Mouse (Mus musculus) thymus, postnatal 10 days (tissue): ENCODE data around the gene Unc5cl.

Experiments
- DNase-seq, 2 experiments: peaks; one replicate each; pipeline ENCODE4 v3.0.0; 2021; ENCODE audit warnings: low spot score in 2 of 2

Gene Unc5cl

DNA sequence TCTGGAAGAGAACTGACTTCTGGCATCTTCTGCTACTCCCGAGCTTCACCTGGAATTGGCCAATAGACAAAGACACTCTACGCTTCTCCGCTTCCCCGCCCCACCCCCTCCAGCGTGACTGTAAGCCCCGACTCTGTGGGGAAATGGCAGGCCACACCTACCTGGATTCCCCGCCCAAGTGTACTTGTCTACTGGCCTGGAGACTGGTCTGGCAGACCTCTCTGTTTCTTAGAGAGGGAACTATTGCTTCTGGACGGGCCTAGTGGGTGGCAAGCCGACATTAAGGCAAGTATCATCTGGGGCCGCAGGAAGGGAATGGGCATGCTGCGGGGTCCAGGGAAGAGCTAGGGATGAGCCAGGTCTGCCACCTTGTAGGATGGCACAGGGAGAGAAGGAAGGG is at the start of gene Unc5cl:
TSS of gene Unc5cl (plus strand) at position 214 of the 400 bp plus-strand sequence.
- no peak for DNase-seq

DNA sequence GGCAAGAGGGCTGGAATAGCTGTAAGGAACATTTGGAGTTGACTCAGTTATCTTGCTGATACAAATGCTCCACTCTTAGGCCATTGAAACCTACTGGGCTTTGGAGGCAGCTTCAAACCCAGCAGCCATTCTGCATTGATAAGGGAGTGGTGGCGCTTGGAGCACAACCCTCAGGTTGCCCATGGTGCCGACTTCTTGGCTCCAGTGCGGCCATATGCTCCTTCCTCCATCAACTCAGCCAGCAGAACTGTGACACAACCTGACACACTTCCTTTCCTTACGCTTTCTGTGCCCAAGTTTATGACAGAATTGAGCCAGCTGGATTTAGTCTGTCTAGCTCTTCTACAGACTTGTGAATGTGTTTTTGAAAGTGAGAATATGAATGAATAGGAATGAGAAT is 47.5 kb upstream of the Unc5cl start:
- no peak for DNase-seq

- no peak for DNase-seq
These were observed 46.7 kb upstream of the Unc5cl start for GRCm38 (mm10) chr17:48407910-48408525.

- peak; percentile 81 for DNase-seq
These were observed 46.0 kb upstream of the Unc5cl start for GRCm38 (mm10) chr17:48408526-48409291.

DNA sequence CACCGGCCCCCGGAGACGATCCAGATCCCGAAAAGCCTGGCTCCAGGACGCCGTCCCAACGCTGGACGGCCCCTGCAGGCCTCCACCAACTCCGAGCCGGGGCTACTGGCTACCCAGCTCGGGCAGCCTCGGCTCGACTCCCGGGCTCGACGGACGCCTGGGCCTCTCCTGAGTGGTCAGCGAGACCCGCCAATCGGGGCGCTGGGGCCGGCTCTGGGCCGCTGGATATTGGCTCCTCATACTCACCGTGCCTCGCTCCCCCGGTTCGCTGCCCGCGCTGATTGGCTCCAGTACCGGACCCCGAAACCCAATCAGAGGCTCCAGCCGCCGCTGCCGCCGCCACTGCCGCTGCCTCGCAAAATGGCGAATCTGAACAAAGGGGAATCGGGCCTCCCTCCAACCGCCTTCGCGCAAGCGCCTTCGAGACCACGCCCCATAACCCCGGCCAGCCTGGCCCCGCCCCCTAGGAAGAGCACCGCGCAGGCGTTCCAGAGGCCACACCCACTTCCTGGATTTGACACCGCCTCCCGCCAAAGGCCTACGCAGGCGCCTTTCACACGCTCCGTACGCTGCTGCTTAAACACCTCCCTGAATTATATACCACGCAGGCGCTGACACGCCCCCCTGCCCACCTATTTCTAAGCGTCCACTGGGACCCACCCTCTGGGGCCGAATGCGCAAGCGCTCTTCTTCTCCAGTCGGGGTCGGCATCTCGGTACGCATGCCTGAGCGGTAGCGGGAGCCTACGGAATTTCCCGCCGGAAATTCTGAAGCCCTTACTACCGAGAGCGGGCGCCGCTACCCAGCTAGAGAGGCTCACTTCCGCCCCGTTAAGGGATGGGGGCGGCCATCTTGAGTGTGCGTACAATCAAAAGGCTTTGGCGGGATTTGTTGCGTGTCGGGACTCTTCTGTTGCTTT is 45.1 kb upstream of the Unc5cl start, which contains the start of the genes Nfya and Oard1:
TSS of gene Nfya (minus strand) at position 527 of the 919 bp plus-strand sequence.
TSS of gene Oard1 (plus strand) at position 635 of the 919 bp plus-strand sequence.
- peak; percentile 99 to 100 for DNase-seq

- no peak for DNase-seq
These were observed 44.4 kb upstream of the Unc5cl start for GRCm38 (mm10) chr17:48410299-48410785.

GRCm38 (mm10) chr17:48411241-48411640 is 43.5 kb upstream of the Unc5cl start:
- DNase-seq: no peak

DNA sequence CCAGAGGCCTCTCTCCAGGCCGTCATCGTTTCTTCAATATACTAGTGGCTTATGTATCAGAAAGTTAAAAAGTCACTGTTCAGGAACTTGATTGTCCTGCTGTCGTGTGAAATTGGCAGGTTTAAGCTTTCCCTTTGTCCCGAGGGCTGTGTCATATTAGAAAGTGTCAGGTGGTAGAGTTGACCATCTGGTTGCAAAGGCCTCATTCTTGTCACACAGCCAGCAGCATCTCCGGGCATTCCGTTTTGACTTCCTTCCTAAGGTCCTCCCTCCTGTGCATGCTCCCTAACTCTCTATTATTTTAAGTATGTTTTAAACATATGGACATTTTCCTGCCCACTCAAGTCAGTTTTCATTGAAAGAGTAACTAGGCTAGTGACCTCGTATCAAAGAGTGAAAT is 38.7 kb upstream of the Unc5cl start:
- DNase-seq: no peak

- peak; percentile 68 to 79 for DNase-seq
These were observed 38.1 kb upstream of the Unc5cl start for GRCm38 (mm10) chr17:48416425-48417195.

- DNase-seq: no peak
These were observed 37.2 kb upstream of the Unc5cl start for GRCm38 (mm10) chr17:48417521-48417920.

DNA sequence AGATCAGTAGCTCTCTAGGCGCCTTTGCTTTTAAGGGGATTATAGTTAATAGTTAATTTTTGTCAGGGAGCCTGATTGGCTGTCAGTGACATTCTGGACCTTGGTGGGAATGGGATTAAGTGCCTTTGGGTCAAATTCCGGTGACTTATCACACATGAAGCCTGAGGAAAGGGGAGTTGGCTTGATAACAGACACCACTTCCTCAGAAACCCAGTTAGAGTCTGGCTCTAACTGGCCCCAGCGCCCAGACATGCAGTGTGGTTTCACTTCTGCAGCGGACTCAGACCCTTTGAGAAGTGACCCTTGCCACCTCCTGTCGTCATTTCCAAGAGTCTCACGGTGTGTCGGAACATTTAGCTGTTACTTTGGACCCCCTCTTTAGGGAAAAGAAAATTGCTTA is 36.5 kb upstream of the Unc5cl start:
- no peak for DNase-seq

- no peak for DNase-seq
These were observed 35.9 kb upstream of the Unc5cl start for GRCm38 (mm10) chr17:48418781-48419180.

DNA sequence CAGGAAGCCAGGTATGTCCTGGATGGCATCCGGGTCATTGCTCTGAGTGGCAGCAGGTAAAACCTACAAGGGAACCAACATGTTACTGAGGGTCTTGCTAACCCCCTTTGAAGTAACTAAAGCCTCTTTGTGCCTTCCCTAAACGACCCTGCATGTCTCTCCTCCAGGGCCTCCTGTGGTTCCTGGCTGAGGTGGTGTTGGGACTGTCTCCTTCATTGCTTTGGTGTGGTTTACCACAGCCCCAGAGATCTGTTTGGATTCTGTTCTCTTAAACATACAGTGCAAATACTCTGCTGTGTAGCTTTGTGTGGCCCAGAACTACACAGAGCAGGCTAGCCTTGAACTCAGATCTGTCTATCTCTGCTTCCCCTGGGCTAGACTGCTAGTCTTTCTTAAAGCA is 35.1 kb upstream of the Unc5cl start:
- no peak for DNase-seq

DNA sequence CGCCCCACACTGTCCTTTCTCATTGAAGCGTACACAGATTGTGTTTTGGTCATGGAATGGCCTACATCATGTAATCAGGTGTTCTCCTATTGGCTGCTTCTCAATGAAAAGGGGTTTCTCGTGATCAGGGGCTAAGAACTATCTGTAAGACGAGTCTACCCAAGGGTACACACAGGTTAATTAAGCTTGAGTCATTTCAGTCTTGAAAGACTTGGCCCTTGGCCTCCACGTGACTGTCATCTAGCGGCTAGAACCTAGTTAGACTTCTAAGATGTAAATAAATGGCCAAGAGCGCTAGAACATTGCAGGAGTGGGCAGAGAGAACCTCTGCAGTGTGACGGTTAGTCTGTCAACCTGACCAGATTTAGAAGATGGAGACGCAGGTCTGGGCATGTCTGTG is 30.5 kb upstream of the Unc5cl start:
- DNase-seq: no peak

DNA sequence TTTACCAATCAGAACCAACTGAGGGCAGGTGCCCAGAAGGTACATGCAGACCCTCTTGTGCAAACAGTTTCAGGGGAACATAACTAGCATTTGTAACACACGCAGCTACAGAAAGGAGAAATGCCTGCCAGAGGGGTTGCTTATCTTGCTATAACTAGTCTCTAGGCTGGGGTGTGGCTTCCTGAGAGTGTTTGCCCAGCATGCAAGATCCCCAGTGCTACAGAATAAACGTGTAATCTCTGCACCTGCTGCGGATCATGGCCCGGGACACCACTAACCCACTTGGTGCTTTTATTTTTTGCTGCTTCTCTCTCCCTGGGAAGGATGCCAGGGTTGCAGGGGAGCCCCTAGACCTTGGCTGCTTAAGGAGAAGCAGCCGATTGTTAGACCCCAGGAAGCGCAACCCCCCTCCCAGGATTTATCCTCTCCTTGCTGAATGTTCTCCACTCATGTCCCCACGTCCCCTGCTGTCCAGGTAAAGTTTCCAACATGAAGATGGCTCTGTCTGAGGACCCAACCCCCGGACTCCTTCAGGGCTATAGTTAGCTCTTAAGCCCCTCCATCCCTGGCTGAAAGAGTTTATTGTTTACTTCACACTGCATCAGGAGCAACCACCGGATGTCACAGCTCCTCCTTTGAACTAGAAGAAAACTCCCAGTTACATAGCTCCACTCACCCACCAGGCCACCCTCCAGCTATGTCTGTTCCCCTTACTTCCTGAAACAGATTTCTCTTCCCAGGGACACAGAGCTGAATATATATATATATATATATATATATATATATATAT is 28.7 kb upstream of the Unc5cl start:
- peak in 1 of 2 experiments; percentile 47 for DNase-seq

- peak in 1 of 2 experiments; percentile 16 for DNase-seq
These were observed 27.5 kb upstream of the Unc5cl start for GRCm38 (mm10) chr17:48426991-48427750.

GRCm38 (mm10) chr17:48427852-48428530 is 26.7 kb upstream of the Unc5cl start:
- peak in 1 of 2 experiments; percentile 37 for DNase-seq

DNA sequence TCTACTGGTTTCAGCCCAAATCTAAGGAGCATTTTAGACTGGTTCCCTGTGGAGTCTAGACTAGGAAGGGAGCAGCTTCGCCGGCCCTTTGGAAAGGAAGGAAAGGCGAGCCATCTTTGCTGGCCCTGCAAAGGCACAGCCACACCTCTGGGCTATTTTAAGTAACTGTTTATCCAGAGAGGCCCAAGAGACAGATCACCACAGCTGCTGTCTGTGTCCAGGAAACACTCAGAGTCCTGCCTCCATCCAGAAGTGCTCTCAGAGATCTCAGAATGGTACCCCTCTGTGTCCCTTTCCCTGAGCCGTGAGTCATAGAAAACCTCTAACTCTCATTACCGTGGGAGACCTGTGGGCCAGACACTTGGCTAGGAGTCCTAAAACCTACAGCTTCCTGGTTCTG is 24.3 kb upstream of the Unc5cl start:
- no peak for DNase-seq

DNA sequence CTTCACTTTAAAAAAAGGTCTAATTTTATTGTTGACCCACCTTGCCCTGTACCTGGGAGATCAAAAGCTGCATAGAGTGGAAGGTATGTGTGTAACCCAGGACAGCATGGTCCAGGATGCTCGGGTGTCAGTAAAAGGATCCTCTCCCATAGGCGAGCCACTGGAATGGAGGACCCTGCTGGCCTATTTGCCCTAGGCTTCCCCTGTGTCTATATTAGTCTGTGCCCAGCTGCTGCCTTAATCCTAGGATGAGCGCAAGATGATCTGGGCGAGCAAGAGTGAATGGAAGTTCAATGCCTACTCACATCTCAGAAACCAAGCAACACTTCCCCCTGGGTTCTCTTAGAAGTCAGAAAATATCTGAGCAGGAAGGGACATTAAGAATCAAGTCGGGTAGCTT is 23.6 kb upstream of the Unc5cl start:
- DNase-seq: no peak
